In the genomic region with DNA sequence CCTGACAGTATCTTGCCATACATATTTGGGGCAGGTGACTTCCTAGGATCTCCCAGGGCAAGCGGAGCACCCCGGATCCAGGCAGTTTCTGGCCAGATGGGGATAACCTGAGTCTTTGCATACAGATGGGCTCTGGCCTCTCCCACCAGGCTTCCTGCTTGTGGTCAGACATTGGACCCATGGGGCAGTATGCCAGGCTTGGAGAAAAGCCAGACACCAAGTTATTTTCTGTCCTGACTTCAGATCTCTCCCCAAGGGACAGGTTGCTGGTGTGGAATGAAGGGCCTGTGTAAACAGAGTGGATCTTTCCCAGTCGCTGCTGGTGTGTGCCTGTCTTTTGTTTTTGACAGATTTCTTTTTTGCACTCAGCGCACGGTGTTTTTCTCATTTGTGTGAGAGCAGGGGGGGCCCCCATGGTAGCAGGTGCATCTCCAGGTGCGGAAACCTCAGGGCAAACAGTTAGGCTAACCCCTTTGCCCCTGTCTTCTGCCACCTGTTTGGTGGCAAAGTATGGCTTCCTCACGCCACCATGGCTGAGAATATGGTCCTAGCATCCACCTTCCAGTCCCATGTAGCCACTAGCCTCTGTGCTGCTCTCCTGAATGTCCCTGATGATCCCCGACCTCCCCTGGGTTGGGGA, we compare ENCODE assay signal across 7 mouse cellular contexts. TPM values are rescaled to one million over a fixed set of nuclear protein-coding genes. Genes with fewer than 3 reads are reported as not detected.
DNase-seq lines count a peak whose midpoint lies in the region; ATAC-seq and TF ChIP-seq lines count a peak whose summit lies in the region.

No protein-coding gene starts in this region.

- no peak overlapping the region for H3K9ac ChIP-seq in midbrain, embryonic 15.5 days

- peak; percentile 74 for DNase-seq in gastrocnemius, postnatal 10 days
- DNase-seq in kidney, adult 2 months, result peak; percentile 97
- DNase-seq in right cerebral cortex, postnatal 4 days, result no peak
- no peak for DNase-seq in spleen, postnatal 36 days (ENCODE audit: low spot score in 2 of 2)

- no peaks in the 10 kb centered on the region for H3K27me3 ChIP-seq in megakaryocyte, embryonic 14.5 days (replicated peaks)
- H3K27me3 ChIP-seq in kidney, adult 2 months (replicated peaks; ENCODE audit: control insufficient read depth, insufficient read depth, low read length), result no peaks in the 10 kb centered on the region
- no peaks in the 10 kb centered on the region for H3K27me3 ChIP-seq in midbrain, embryonic 15.5 days (replicated peaks)

- TF ChIP-seq CTCF in kidney, adult 2 months (conservative IDR thresholded peaks at IDR 0.05; ENCODE audit: insufficient read depth, insufficient read length, low read depth, low read length), result no peak

- peak overlapping the region; percentile 81 for H3K27ac ChIP-seq in kidney, adult 2 months (ENCODE audit: insufficient read depth, low read depth, low read length)
- H3K27ac ChIP-seq in midbrain, embryonic 15.5 days, result 0 out of 2 replicates have a peak overlapping the region, but pooled peaks have one; percentile 15

- peaks cover 99% of the 10 kb centered on the region for H3K4me1 ChIP-seq in megakaryocyte, embryonic 14.5 days
- H3K4me1 ChIP-seq in kidney, adult 2 months (ENCODE audit: control insufficient read depth, insufficient read depth, low read length), result peaks cover 51% of the 10 kb centered on the region
- H3K4me1 ChIP-seq in midbrain, embryonic 15.5 days, result peaks cover 74% of the 10 kb centered on the region

- H3K4me2 ChIP-seq in midbrain, embryonic 15.5 days, result peak overlapping the region; percentile 14; the same call in 1 of the 2 replicates

- H3K4me3 ChIP-seq in megakaryocyte, embryonic 14.5 days (replicated peaks), result peak overlapping the region; percentile 29
- H3K4me3 ChIP-seq in kidney, adult 2 months (ENCODE audit: insufficient read depth, low read depth, low read length), result no peak overlapping the region
- no peak overlapping the region for H3K4me3 ChIP-seq in midbrain, embryonic 15.5 days

- no peaks in the 10 kb centered on the region for H3K9me3 ChIP-seq in megakaryocyte, embryonic 14.5 days
- no peaks in the 10 kb centered on the region for H3K9me3 ChIP-seq in midbrain, embryonic 15.5 days

- no peak for TF ChIP-seq POLR2A in kidney, adult 2 months (IDR thresholded peaks at IDR 0.05; ENCODE audit: low read depth, low read length)

- H3K36me3 ChIP-seq in megakaryocyte, embryonic 14.5 days (replicated peaks; ENCODE audit: low read length), result peaks cover 88% of the 10 kb centered on the region
- no peaks in the 10 kb centered on the region for H3K36me3 ChIP-seq in kidney, adult 2 months (ENCODE audit: control insufficient read depth, insufficient read depth, low read length)
- H3K36me3 ChIP-seq in midbrain, embryonic 15.5 days (replicated peaks), result no peaks in the 10 kb centered on the region

- WGBS in kidney, adult 2 months, result 38% methylated on average over 8 of the region's 8 CpGs
- 51% methylated on average over 8 of the region's 8 CpGs for WGBS in midbrain, embryonic 15.5 days

- ATAC-seq in megakaryocyte, adult 5-6 weeks (ENCODE audit: poor library complexity, severe bottlenecking), result no peak
- ATAC-seq in midbrain, embryonic 15.5 days (replicated peaks), result no peak

RNA-seq across cellular contexts. Expression of gene Gins2, which starts 45.6 kb away (rescaled TPM):
- 8.3 and 35.4 TPM in 2 replicates for polyA plus RNA-seq in megakaryocyte, embryonic 14.5 days (2012; ENCODE audit: insufficient read depth, low replicate concordance)
- total RNA-seq in megakaryocyte, adult 5-6 weeks (2015), result 28.3 and 31.8 TPM in 2 replicates
- total RNA-seq in megakaryocyte, adult 5-6 weeks (2017), result 23.2 and 28.9 TPM in 2 replicates
- total RNA-seq in gastrocnemius, postnatal 10 days (2021), result 1 to 10 TPM; 8.6 to 9.1 TPM
- polyA plus RNA-seq in kidney, adult 2 months (2012; rRNA removed), result 6.4 and 6.9 TPM in 2 replicates
- polyA plus RNA-seq in midbrain, embryonic 15.5 days (2015; fragmentation: Nextera tagmentation; extraction: Ambion mirVana), result 15.3 and 16.5 TPM in 2 replicates

Comparison
In these comparisons a context has a peak if more than half of its experiments do, and no peak if none do; other contexts are left out.
1. DNase-seq: peak in gastrocnemius, postnatal 10 days (single experiment) and kidney, adult 2 months (single experiment); none in right cerebral cortex, postnatal 4 days (single experiment) and spleen, postnatal 36 days (0 of 2).